ENCODE assay signal across 21 mouse cellular contexts in genomic region chr3:136650966-136651365, GRCm38 (mm10). TPM values are rescaled to one million over a fixed set of nuclear protein-coding genes. Genes with fewer than 3 reads are reported as not detected.
DNase-seq lines count a peak whose midpoint lies in the region; ATAC-seq and TF ChIP-seq lines count a peak whose summit lies in the region.
"Had no signal": no experiment of that assay in that cellular context is flagged by ENCODE, and none has a peak within 500 bp of the region (broad histone marks: within the 10 kb centered on the region; RNA-seq: fewer than 3 reads in every experiment).

No protein-coding gene starts in this region.

- DNase-seq in hindbrain, postnatal 0 days (ENCODE audit: low spot score), result peak; percentile 15
- peak; percentile 87 for DNase-seq in 3T3-L1 (ENCODE audit: low read depth, low spot score)
- DNase-seq in Muller cell, postnatal 12 days (ENCODE audit: inconsistent ontology term), result peak; percentile 56
- DNase-seq in thymus, postnatal 0 days (ENCODE audit: low spot score), result no peak
- DNase-seq in right cerebral cortex, postnatal 4 days, result no peak
- DNase-seq: adrenal gland, postnatal 10 days; gastrocnemius, postnatal 10 days; heart, adult 2 months; heart, postnatal 14 days; kidney, adult 2 months had no signal

- 51% methylated on average over 4 of the region's 4 CpGs for WGBS in hindbrain, postnatal 0 days
- WGBS in hindbrain, embryonic 13.5 days, result 70% methylated on average over 4 of the region's 4 CpGs

- no peak overlapping the region for H3K4me3 ChIP-seq in hindbrain, postnatal 0 days (ENCODE audit: low read length)
- no peak overlapping the region for H3K4me3 ChIP-seq in hindbrain, embryonic 13.5 days
- H3K4me3 ChIP-seq in myocyte, result no peak overlapping the region
- H3K4me3 ChIP-seq: embryonic facial prominence, embryonic 15.5 days; erythroblast, embryonic 14.5 days; forebrain, embryonic 10.5 days; heart, adult 2 months; heart, embryonic 15.5 days had no signal

- H3K27me3 ChIP-seq in hindbrain, postnatal 0 days (ENCODE audit: insufficient read depth, low read length), result no peaks in the 10 kb centered on the region
- H3K27me3 ChIP-seq in hindbrain, embryonic 13.5 days, result no peaks in the 10 kb centered on the region
- no peaks in the 10 kb centered on the region for H3K27me3 ChIP-seq in myocyte (ENCODE audit: control insufficient read depth, insufficient read depth, insufficient read length)
- H3K27me3 ChIP-seq: CH12.LX; embryonic facial prominence, embryonic 15.5 days; heart, embryonic 15.5 days had no signal

- no peak overlapping the region for H3K4me2 ChIP-seq in hindbrain, postnatal 0 days (ENCODE audit: low read depth, low read length)
- H3K4me2 ChIP-seq in hindbrain, embryonic 13.5 days, result no peak overlapping the region
- peak overlapping the region; percentile 41 for H3K4me2 ChIP-seq in myocyte (ENCODE audit: low read depth)
- H3K4me2 ChIP-seq: embryonic facial prominence, embryonic 15.5 days; heart, embryonic 11.5 days; heart, embryonic 15.5 days; hindbrain, embryonic 14.5 days had no signal

- H3K36me3 ChIP-seq in hindbrain, postnatal 0 days (ENCODE audit: insufficient read depth, low read length), result no peaks in the 10 kb centered on the region
- no peaks in the 10 kb centered on the region for H3K36me3 ChIP-seq in hindbrain, embryonic 13.5 days
- no peaks in the 10 kb centered on the region for H3K36me3 ChIP-seq in myocyte (ENCODE audit: control insufficient read depth, insufficient read depth)
- H3K36me3 ChIP-seq: embryonic facial prominence, embryonic 15.5 days; forebrain, embryonic 10.5 days; heart, embryonic 15.5 days had no signal

- TF ChIP-seq CTCF in hindbrain, postnatal 0 days (IDR thresholded peaks at IDR 0.05; ENCODE audit: low read depth), result no peak

- TF ChIP-seq POLR2A in myocyte (IDR thresholded peaks at IDR 0.05; ENCODE audit: insufficient read length, low read depth), result no peak

- no peak overlapping the region for H3K9ac ChIP-seq in hindbrain, postnatal 0 days (replicated peaks; ENCODE audit: low read length)
- no peak overlapping the region for H3K9ac ChIP-seq in hindbrain, embryonic 13.5 days
- H3K9ac ChIP-seq: embryonic facial prominence, embryonic 15.5 days; heart, embryonic 15.5 days; hindbrain, embryonic 14.5 days had no signal

- no peak overlapping the region for H3K27ac ChIP-seq in hindbrain, postnatal 0 days
- no peak overlapping the region for H3K27ac ChIP-seq in hindbrain, embryonic 13.5 days
- H3K27ac ChIP-seq: embryonic facial prominence, embryonic 15.5 days; forebrain, embryonic 10.5 days; heart, adult 2 months; heart, embryonic 15.5 days; hindbrain, embryonic 14.5 days had no signal

- no peaks in the 10 kb centered on the region; the same call in 1 of the 2 replicates for H3K4me1 ChIP-seq in hindbrain, postnatal 0 days (ENCODE audit: insufficient read depth, low read length)
- peaks cover 7% of the 10 kb centered on the region; the same call in 1 of the 2 replicates for H3K4me1 ChIP-seq in hindbrain, embryonic 13.5 days (replicated peaks)
- H3K4me1 ChIP-seq: embryonic facial prominence, embryonic 15.5 days; heart, embryonic 15.5 days had no signal

- no peak overlapping the region for H3ac ChIP-seq in myocyte (ENCODE audit: control insufficient read depth, insufficient read length)

- H3K79me2 ChIP-seq in myocyte (ENCODE audit: control insufficient read depth, insufficient read depth), result no peaks in the 10 kb centered on the region

- H3K9me3 ChIP-seq in hindbrain, postnatal 0 days (ENCODE audit: low read length), result no peaks in the 10 kb centered on the region
- H3K9me3 ChIP-seq in hindbrain, embryonic 13.5 days, result no peaks in the 10 kb centered on the region
- H3K9me3 ChIP-seq: embryonic facial prominence, embryonic 15.5 days; forebrain, embryonic 10.5 days; heart, embryonic 15.5 days had no signal

- ATAC-seq in hindbrain, postnatal 0 days, result no peak
- no peak for ATAC-seq in hindbrain, embryonic 13.5 days (ENCODE audit: low FRiP score)
- ATAC-seq: forebrain, embryonic 14.5 days; intestine, embryonic 16.5 days had no signal

TF ChIP-seq in myocyte, 11 proteins besides CTCF, POLR2A, EP300 and RAD21:
- no peak for TF ChIP-seq MYOG (IDR thresholded peaks at IDR 0.05; ENCODE audit: control insufficient read depth in 1 of 3, insufficient read depth in 1 of 3, insufficient read length in 2 of 3, low read depth in 2 of 3)
- no peak for TF ChIP-seq TCF12 (IDR thresholded peaks at IDR 0.05; ENCODE audit: insufficient read depth, poor library complexity, severe bottlenecking)
- no peak for TF ChIP-seq MAX (IDR thresholded peaks at IDR 0.05; ENCODE audit: low read depth)
- TF ChIP-seq USF1 (IDR thresholded peaks at IDR 0.05; ENCODE audit: low read depth), result no peak
- TF ChIP-seq MYOD1 (IDR thresholded peaks at IDR 0.05; ENCODE audit: control insufficient read depth in 1 of 3, insufficient read length in 2 of 3, low read depth in 2 of 3), result no peak
- TF ChIP-seq REST (IDR thresholded peaks at IDR 0.05; ENCODE audit: insufficient read depth, insufficient read length), result no peak
- no peak for TF ChIP-seq SRF (IDR thresholded peaks at IDR 0.05; ENCODE audit: control insufficient read depth, insufficient read length, low read depth)
- no peak for TF ChIP-seq POLR2AphosphoS2 (IDR thresholded peaks at IDR 0.05; ENCODE audit: insufficient read length, low read depth)
- no peak for TF ChIP-seq TCF3 (IDR thresholded peaks at IDR 0.05; ENCODE audit: insufficient read length, low read depth)
- TF ChIP-seq CEBPB (IDR thresholded peaks at IDR 0.05; ENCODE audit: insufficient read depth, poor library complexity, severe bottlenecking), result no peak
- no peak for TF ChIP-seq E2F4 (IDR thresholded peaks at IDR 0.05; ENCODE audit: insufficient read depth)

RNA-seq across cellular contexts. Expression of gene Ppp3ca, which starts 19.0 kb away (rescaled TPM):
- total RNA-seq in hindbrain, postnatal 0 days (2014; rRNA removed), result 137 and 159 TPM in 2 replicates
- polyA plus RNA-seq in hindbrain, postnatal 0 days (2015; fragmentation: Nextera tagmentation; extraction: Ambion mirVana), result 177 and 180 TPM in 2 replicates
- polyA plus RNA-seq in hindbrain, embryonic 13.5 days (2015; fragmentation: Nextera tagmentation; extraction: Ambion mirVana), result 131 and 134 TPM in 2 replicates
- 34.0 TPM for polyA plus RNA-seq in myocyte (2012; fragmentation: generic; extraction: Trizol)
- polyA plus RNA-seq in thymus, postnatal 0 days (2015; fragmentation: Nextera tagmentation; extraction: Ambion mirVana), result 20.9 and 25.4 TPM in 2 replicates

Comparison
In these comparisons a context has a peak if more than half of its experiments do, and no peak if none do; other contexts are left out.
1. DNase-seq: peak in hindbrain, postnatal 0 days (single experiment), 3T3-L1 (single experiment) and Muller cell, postnatal 12 days (single experiment); none in thymus, postnatal 0 days (single experiment) and right cerebral cortex, postnatal 4 days (single experiment).